Mouse (Mus musculus): ENCODE measurements around the gene Axl. TPM values are rescaled to one million over a fixed set of nuclear protein-coding genes. Genes with fewer than 3 reads are reported as not detected.

Gene Axl
- total RNA-seq, 2 experiments from 2014 or later: 43.2 to 44.9 TPM

- no peak for DNase-seq (ENCODE audit: low spot score in 2 of 2)
These were observed 75.7 kb downstream of the Axl start for GRCm38 (mm10) chr7:25712801-25713200.

GRCm38 (mm10) chr7:25711731-25712197, 76.7 kb downstream of the Axl start:
- DNase-seq (ENCODE audit: low spot score in 2 of 2): no peak

- DNase-seq (ENCODE audit: low spot score in 2 of 2): peak in 1 of 2 experiments; percentile 29
These were observed 77.3 kb downstream of the Axl start for GRCm38 (mm10) chr7:25711165-25711564.

DNA sequence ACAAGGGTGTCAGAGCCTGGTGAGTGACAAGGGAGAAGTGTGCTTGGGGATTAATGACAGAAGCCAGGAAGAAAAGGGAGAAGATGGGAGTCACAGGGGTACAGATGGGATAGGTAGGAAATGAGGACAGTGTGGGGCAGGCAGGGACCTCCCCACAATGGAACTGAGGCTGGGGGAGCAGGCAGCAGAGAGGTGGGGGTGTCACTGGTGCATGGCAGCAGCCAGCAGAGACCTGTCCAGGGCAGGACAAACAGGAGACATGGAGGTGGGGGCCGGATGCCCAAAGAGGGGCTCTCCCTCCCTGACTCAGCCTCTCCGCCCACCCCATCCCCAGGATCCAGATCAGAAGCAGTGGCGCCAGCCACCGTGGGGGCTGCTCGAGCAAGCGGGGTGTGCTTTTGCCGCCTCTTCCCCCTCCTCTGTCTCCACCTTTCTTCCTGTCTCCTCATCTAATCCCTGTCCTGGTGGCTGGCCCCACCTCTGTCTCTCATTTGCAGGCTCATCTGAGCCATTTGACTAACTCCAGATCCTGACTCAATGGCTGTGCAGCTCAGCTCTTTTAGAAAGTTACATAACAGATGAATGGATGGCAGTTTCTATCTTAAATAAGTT, 77.9 kb downstream of the Axl start:
- peak in 1 of 2 experiments; percentile 29 for DNase-seq (ENCODE audit: low spot score in 2 of 2)

DNA sequence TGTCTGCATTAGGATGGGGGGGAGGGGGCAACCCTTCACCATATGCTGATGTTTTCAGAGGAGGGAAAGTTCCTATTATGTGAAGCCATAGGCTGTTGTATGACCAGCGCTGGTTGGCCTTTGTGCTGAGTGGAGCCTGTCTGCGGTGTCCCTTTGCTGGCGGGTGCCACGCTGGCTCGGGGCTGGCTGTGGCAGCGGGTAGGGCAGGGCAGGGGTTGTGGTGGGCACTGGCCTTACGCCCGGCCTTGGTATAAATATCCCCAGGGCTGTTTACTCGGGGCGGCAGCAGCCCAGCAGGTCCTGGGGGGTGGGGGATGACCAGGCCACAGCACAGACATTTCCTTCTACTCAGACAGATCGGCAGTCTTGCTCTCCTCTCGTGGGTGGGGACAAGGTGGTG, 78.5 kb downstream of the Axl start:
- DNase-seq (ENCODE audit: low spot score in 2 of 2): peak in 1 of 2 experiments; percentile 39

GRCm38 (mm10) chr7:25707581-25708292, 80.8 kb downstream of the Axl start:
- DNase-seq (ENCODE audit: low spot score in 2 of 2): no peak

Small RNAs within 50 kb of the gene (microRNA-seq; reads per million reads assigned to microRNA genes)
- gene Gm24865: 0 reads per million in 2 experiments

Other genes with a start within 250 kb of the Axl start
- under 1 TPM; 0.11 to 0.23 TPM for gene Ceacam2, start 248.8 kb downstream of the Axl start, total RNA-seq (2021)
- gene Erich4, start 172.8 kb downstream of the Axl start, total RNA-seq (2021): not detected
- gene Dmac2, start 169.3 kb downstream of the Axl start, total RNA-seq (2021): 10 to 100 TPM; 27.3 to 29.8 TPM
- 1 to 10 TPM; 2.8 to 3.1 TPM for gene B3gnt8, start 162.1 kb downstream of the Axl start, total RNA-seq (2021)
- 10 to 100 TPM; 33.2 to 36.1 TPM for gene Bckdha, start 129.7 kb downstream of the Axl start, total RNA-seq (2021)
- 10 to 100 TPM; 22.6 to 29.4 TPM for gene Exosc5, start 129.5 kb downstream of the Axl start, total RNA-seq (2021)
- gene Tmem91, start 113.5 kb downstream of the Axl start, total RNA-seq (2021): 10 to 100 TPM; 37.2 to 46.4 TPM
- gene B9d2, start 107.9 kb downstream of the Axl start, total RNA-seq (2021): 10 to 100 TPM; 26.6 to 29.8 TPM
- 10 to 100 TPM; 11.0 to 12.9 TPM for gene Tgfb1, start 101.7 kb downstream of the Axl start, total RNA-seq (2021)
- 10 to 100 TPM; 44.4 to 45.8 TPM for gene Ccdc97, start 69.6 kb downstream of the Axl start, total RNA-seq (2021)
- 100 to 1,000 TPM; 122 to 129 TPM for gene Hnrnpul1, start 33.9 kb downstream of the Axl start, total RNA-seq (2021)
- gene Cyp2s1, start 28.2 kb upstream of the Axl start, total RNA-seq (2021): 1 to 10 TPM; 2.6 to 4.0 TPM
- not detected for gene Cyp2b10, start 108.9 kb upstream of the Axl start, total RNA-seq (2021)

Measured in layer of hippocampus, postnatal 10 days (tissue).